Comparison of ENCODE assay signal across 22 mouse cellular contexts in genomic region chr3:137785871-137786270, GRCm38 (mm10).
DNase-seq lines count a peak whose midpoint lies in the region; ATAC-seq and TF ChIP-seq lines count a peak whose summit lies in the region.
"Had no signal": no experiment of that assay in that cellular context is flagged by ENCODE, and none has a peak within 500 bp of the region (broad histone marks: within the 10 kb centered on the region; RNA-seq: fewer than 3 reads in every experiment).

No protein-coding gene starts in this region.

- TF ChIP-seq POLR2A in brain, embryonic 14.5 days (IDR thresholded peaks at IDR 0.05; ENCODE audit: borderline replicate concordance, extremely low read depth, insufficient read depth, insufficient read length, poor library complexity, severe bottlenecking): no peak

- H3K4me2 ChIP-seq in forebrain, embryonic 16.5 days (ENCODE audit: low read length): no peak overlapping the region
- H3K4me2 ChIP-seq in hindbrain, embryonic 14.5 days (replicated peaks): no peak overlapping the region
- no peak overlapping the region for H3K4me2 ChIP-seq in hindbrain, embryonic 11.5 days (replicated peaks; ENCODE audit: low read depth, low read length)
- H3K4me2 ChIP-seq: hindbrain, embryonic 13.5 days; kidney, embryonic 15.5 days; limb, embryonic 13.5 days; liver, embryonic 15.5 days; stomach, embryonic 15.5 days had no signal

- no peaks in the 10 kb centered on the region for H3K36me3 ChIP-seq in forebrain, embryonic 10.5 days (replicated peaks)
- H3K36me3 ChIP-seq in forebrain, embryonic 16.5 days (ENCODE audit: control insufficient read depth, insufficient read depth): no peaks in the 10 kb centered on the region
- no peaks in the 10 kb centered on the region for H3K36me3 ChIP-seq in hindbrain, embryonic 14.5 days (replicated peaks; ENCODE audit: control insufficient read depth, insufficient read depth)
- H3K36me3 ChIP-seq in hindbrain, embryonic 11.5 days (ENCODE audit: control insufficient read depth, insufficient read depth, low read length): no peaks in the 10 kb centered on the region
- H3K36me3 ChIP-seq: G1E; hindbrain, embryonic 13.5 days; kidney, embryonic 15.5 days; limb, embryonic 13.5 days; liver, embryonic 15.5 days; midbrain, embryonic 12.5 days; stomach, embryonic 15.5 days had no signal

- H3K4me1 ChIP-seq in forebrain, embryonic 10.5 days: peaks cover 28% of the 10 kb centered on the region
- H3K4me1 ChIP-seq in forebrain, embryonic 16.5 days (replicated peaks; ENCODE audit: control insufficient read depth, insufficient read depth, low read length): peaks cover 14% of the 10 kb centered on the region
- H3K4me1 ChIP-seq in hindbrain, embryonic 14.5 days (replicated peaks; ENCODE audit: control insufficient read depth, insufficient read depth, low read length): peaks cover 16% of the 10 kb centered on the region
- H3K4me1 ChIP-seq in hindbrain, embryonic 11.5 days (replicated peaks; ENCODE audit: control insufficient read depth, insufficient read depth, low read length): peaks cover 4% of the 10 kb centered on the region; the same call in 1 of the 2 replicates
- H3K4me1 ChIP-seq: kidney, embryonic 15.5 days; liver, embryonic 15.5 days; stomach, embryonic 15.5 days had no signal

- DNase-seq in forebrain, embryonic 10.5 days (ENCODE audit: extremely low spot score, low spot score): no peak
- DNase-seq in hindbrain, embryonic 14.5 days (ENCODE audit: low spot score): no peak
- DNase-seq in hindbrain, embryonic 11.5 days (ENCODE audit: low spot score): no peak
- no peak for DNase-seq in brain, embryonic 14.5 days (ENCODE audit: low read depth)
- peak; percentile 28 for DNase-seq in induced T-regulatory cell, adult 2 months (ENCODE audit: low read depth)
- no peak for DNase-seq in kidney, postnatal 4 days
- DNase-seq in adrenal gland, postnatal 36 days: no peak
- DNase-seq: cerebellum, adult 9-11 months; gastrocnemius, postnatal 36 days; right cerebral cortex, postnatal 25 days; thymus, adult 18-20 months had no signal

- H3K9ac ChIP-seq in forebrain, embryonic 16.5 days (replicated peaks; ENCODE audit: low read depth, low read length): no peak overlapping the region
- H3K9ac ChIP-seq in hindbrain, embryonic 14.5 days: no peak overlapping the region
- H3K9ac ChIP-seq in hindbrain, embryonic 11.5 days (ENCODE audit: low read depth, low read length): no peak overlapping the region
- H3K9ac ChIP-seq: hindbrain, embryonic 13.5 days; kidney, embryonic 15.5 days; limb, embryonic 13.5 days; liver, embryonic 15.5 days; midbrain, embryonic 12.5 days; stomach, embryonic 15.5 days had no signal

- peak; percentile 5; the same call in 1 of the 2 replicates for TF ChIP-seq CTCF in brain, embryonic 14.5 days (IDR thresholded peaks at IDR 0.05; ENCODE audit: borderline replicate concordance, extremely low read depth, insufficient read depth, insufficient read length)

- H3K9me3 ChIP-seq in forebrain, embryonic 10.5 days: no peaks in the 10 kb centered on the region
- no peaks in the 10 kb centered on the region for H3K9me3 ChIP-seq in forebrain, embryonic 16.5 days (ENCODE audit: control insufficient read depth, low read length)
- no peaks in the 10 kb centered on the region for H3K9me3 ChIP-seq in hindbrain, embryonic 14.5 days (ENCODE audit: control insufficient read depth, low read length)
- H3K9me3 ChIP-seq in hindbrain, embryonic 11.5 days (ENCODE audit: control insufficient read depth, low read length): no peaks in the 10 kb centered on the region
- H3K9me3 ChIP-seq: G1E; hindbrain, embryonic 13.5 days; kidney, embryonic 15.5 days; limb, embryonic 13.5 days; liver, embryonic 15.5 days; midbrain, embryonic 12.5 days; stomach, embryonic 15.5 days had no signal

- H3K27me3 ChIP-seq in forebrain, embryonic 10.5 days (ENCODE audit: poor library complexity, severe bottlenecking): peaks cover 14% of the 10 kb centered on the region
- 0 out of 2 replicates have a peak, but pooled peaks cover 2% of the 10 kb centered on the region for H3K27me3 ChIP-seq in forebrain, embryonic 16.5 days (replicated peaks; ENCODE audit: control insufficient read depth, insufficient read depth, low read length)
- H3K27me3 ChIP-seq in hindbrain, embryonic 14.5 days (ENCODE audit: control insufficient read depth, insufficient read depth, low read length): no peaks in the 10 kb centered on the region
- no peaks in the 10 kb centered on the region for H3K27me3 ChIP-seq in hindbrain, embryonic 11.5 days (ENCODE audit: control insufficient read depth, insufficient read depth, low read length)
- H3K27me3 ChIP-seq: hindbrain, embryonic 13.5 days; kidney, embryonic 15.5 days; midbrain, embryonic 12.5 days; stomach, embryonic 15.5 days had no signal

- no peak for ATAC-seq in forebrain, embryonic 16.5 days
- ATAC-seq in hindbrain, embryonic 14.5 days (ENCODE audit: low FRiP score): no peak
- ATAC-seq in hindbrain, embryonic 11.5 days (ENCODE audit: low FRiP score): no peak
- ATAC-seq: intestine, embryonic 16.5 days had no signal

- 0 out of 2 replicates have a peak overlapping the region, but pooled peaks have one; percentile 41 for H3K27ac ChIP-seq in forebrain, embryonic 10.5 days
- H3K27ac ChIP-seq in forebrain, embryonic 16.5 days (ENCODE audit: low read length): no peak overlapping the region
- H3K27ac ChIP-seq in hindbrain, embryonic 14.5 days: 0 out of 2 replicates have a peak overlapping the region, but pooled peaks have one; percentile 16
- H3K27ac ChIP-seq in hindbrain, embryonic 11.5 days (ENCODE audit: low read depth, low read length): no peak overlapping the region
- H3K27ac ChIP-seq: kidney, embryonic 15.5 days; limb, embryonic 13.5 days; liver, embryonic 15.5 days; macrophage; stomach, embryonic 15.5 days had no signal

- no peak overlapping the region for H3K4me3 ChIP-seq in forebrain, embryonic 10.5 days
- no peak overlapping the region for H3K4me3 ChIP-seq in forebrain, embryonic 16.5 days (replicated peaks; ENCODE audit: low read length)
- no peak overlapping the region for H3K4me3 ChIP-seq in hindbrain, embryonic 14.5 days (replicated peaks; ENCODE audit: low read length)
- no peak overlapping the region for H3K4me3 ChIP-seq in hindbrain, embryonic 11.5 days (ENCODE audit: low read depth, low read length)
- H3K4me3 ChIP-seq: erythroblast, embryonic 14.5 days; hindbrain, embryonic 13.5 days; kidney, embryonic 15.5 days; limb, embryonic 13.5 days; liver, embryonic 15.5 days; midbrain, embryonic 12.5 days; stomach, embryonic 15.5 days had no signal

- WGBS in forebrain, embryonic 10.5 days: 84% methylated on average over 2 of the region's 2 CpGs
- 28% methylated on average over 2 of the region's 2 CpGs for WGBS in forebrain, embryonic 16.5 days
- 88% methylated on average over 2 of the region's 2 CpGs for WGBS in hindbrain, embryonic 14.5 days
- 88% methylated on average over 2 of the region's 2 CpGs for WGBS in hindbrain, embryonic 11.5 days

Comparison
In these comparisons a context has a peak if more than half of its experiments do, and no peak if none do; other contexts are left out.
1. H3K27ac ChIP-seq: peak in forebrain, embryonic 10.5 days (single experiment) and hindbrain, embryonic 14.5 days (single experiment); none in forebrain, embryonic 16.5 days (single experiment) and hindbrain, embryonic 11.5 days (single experiment).